Mouse (Mus musculus) small intestine, adult 2 months (tissue): Measurements from ENCODE around the gene Gm49333. TPM values are rescaled to one million over a fixed set of nuclear protein-coding genes. Genes with fewer than 3 reads are reported as not detected.
A peak's percentile ranks its signal among the peaks of the same experiment; 100 is the strongest.

Experiments
- H3K27ac ChIP-seq: fragments of 200-500 bp; 2 replicates; pipeline ENCODE4 v1.5.1; 2012; ENCODE audit warnings: low read depth, low read length, control low read depth, inconsistent platforms; ENCODE audit not compliant: insufficient read depth
- H3K27me3 ChIP-seq: fragments of 200-500 bp; 2 replicates; pipeline ENCODE4 v1.6.1; 2012; ENCODE audit warnings: mild to moderate bottlenecking, moderate library complexity, low read length, inconsistent platforms; ENCODE audit not compliant: control insufficient read depth, insufficient read depth
- H3K36me3 ChIP-seq: fragments of 200-500 bp; 2 replicates; pipeline ENCODE4 v1.6.1; 2012; ENCODE audit warnings: mild to moderate bottlenecking, low read length, control low read depth, inconsistent platforms; ENCODE audit not compliant: control insufficient read depth, insufficient read depth
- H3K4me1 ChIP-seq: fragments of 200-500 bp; 2 replicates; pipeline ENCODE4 v1.6.1; 2012; ENCODE audit warnings: low read length, inconsistent platforms, mixed read lengths; ENCODE audit not compliant: control insufficient read depth, insufficient read depth, insufficient read length
- H3K4me3 ChIP-seq: fragments of 200-500 bp; 2 replicates; pipeline ENCODE4 v1.5.1; 2012; ENCODE audit warnings: low read depth, mild to moderate bottlenecking, control low read depth, inconsistent platforms, low read length, moderate library complexity
- CTCF ChIP-seq: fragments of 200-500 bp; IDR thresholded peaks from 2 replicates; pipeline ENCODE4 v1.5.1; 2012; ENCODE audit warnings: low read depth, mild to moderate bottlenecking, control low read depth, inconsistent platforms, low read length, moderate library complexity, mixed read lengths; ENCODE audit not compliant: insufficient replicate concordance, insufficient read length; ENCODE audit errors: extremely low read depth
- POLR2A ChIP-seq: fragments of 200-500 bp; IDR thresholded peaks from 2 replicates; pipeline ENCODE4 v1.6.1; 2012; ENCODE audit warnings: low read depth, mild to moderate bottlenecking, control low read depth, inconsistent platforms, low read length, moderate library complexity
- WGBS: fragments of 180-500 bp; shearing (Covaris S2); methylation state at CpG from one replicate; pipeline ENCODE4 v1.1.7; 2018; 5-methylcytosine and 5-hydroxymethylcytosine counted together
- polyA plus RNA-seq: library from polyadenylated mRNA; depleted of rRNA; stranded (reverse); fragments of >200 nt; gene quantifications from 2 replicates; pipeline ENCODE4 v1.2.3, GENCODE M21; 2012; rRNA removed

Gene Gm49333
- 0.08 TPM in 1 of 2 replicates, not detected in the other for polyA plus RNA-seq

- no peaks in the 10 kb centered on the region for H3K27me3 ChIP-seq
- peaks cover 2% of the 10 kb centered on the region; the same call in 1 of the 2 replicates for H3K4me1 ChIP-seq
- 1% methylated on average over 41 of the region's 41 CpGs for WGBS
- H3K36me3 ChIP-seq: peaks cover under 1% of the 10 kb centered on the region
- TF ChIP-seq POLR2A: peak; percentile 26; the same call in 1 of the 2 replicates
- TF ChIP-seq CTCF: no peak
- peak within 1 kb of the TSS; percentile 97 for H3K4me3 ChIP-seq
- peak within 1 kb of the TSS; percentile 19; the same call in 1 of the 2 replicates for H3K27ac ChIP-seq
Observed at GRCm38 (mm10) chr16:20611357-20612227, at the start of gene Gm49333, which contains the start of the genes Eef1akmt4 and Alg3. Gm49333 (plus strand) TSS chr16:20611610. Eef1akmt4 (plus strand) TSS chr16:20611593. Alg3 (minus strand) TSS chr16:20611735.

DNA sequence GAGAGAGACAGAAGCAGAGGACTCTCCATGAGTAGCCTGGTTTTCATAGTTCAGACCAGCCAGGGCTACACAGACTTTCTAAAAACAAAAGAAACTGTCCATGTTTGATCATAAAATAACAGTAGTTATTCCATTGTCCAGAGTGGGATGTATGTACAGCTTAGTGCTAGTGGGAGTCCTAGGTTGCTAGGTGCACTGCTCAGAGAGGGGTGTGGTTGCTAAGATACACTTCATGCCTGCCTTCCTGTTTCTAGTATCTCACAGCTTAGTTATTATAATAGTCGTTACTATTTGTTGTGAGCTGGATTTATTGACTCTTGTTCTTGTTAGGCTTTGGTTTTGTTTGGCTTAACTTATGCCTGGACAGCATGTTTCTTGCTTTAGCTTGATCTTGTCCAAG is 46.3 kb upstream of the Gm49333 start:
- H3K4me1 ChIP-seq: no peaks in the 10 kb centered on the region
- no peak overlapping the region for H3K4me3 ChIP-seq
- no peak for TF ChIP-seq POLR2A
- no peak for TF ChIP-seq CTCF
- WGBS: 3% methylated on average over 1 of the region's 1 CpGs
- no peaks in the 10 kb centered on the region for H3K27me3 ChIP-seq
- H3K27ac ChIP-seq: no peak overlapping the region
- H3K36me3 ChIP-seq: peaks cover 21% of the 10 kb centered on the region

DNA sequence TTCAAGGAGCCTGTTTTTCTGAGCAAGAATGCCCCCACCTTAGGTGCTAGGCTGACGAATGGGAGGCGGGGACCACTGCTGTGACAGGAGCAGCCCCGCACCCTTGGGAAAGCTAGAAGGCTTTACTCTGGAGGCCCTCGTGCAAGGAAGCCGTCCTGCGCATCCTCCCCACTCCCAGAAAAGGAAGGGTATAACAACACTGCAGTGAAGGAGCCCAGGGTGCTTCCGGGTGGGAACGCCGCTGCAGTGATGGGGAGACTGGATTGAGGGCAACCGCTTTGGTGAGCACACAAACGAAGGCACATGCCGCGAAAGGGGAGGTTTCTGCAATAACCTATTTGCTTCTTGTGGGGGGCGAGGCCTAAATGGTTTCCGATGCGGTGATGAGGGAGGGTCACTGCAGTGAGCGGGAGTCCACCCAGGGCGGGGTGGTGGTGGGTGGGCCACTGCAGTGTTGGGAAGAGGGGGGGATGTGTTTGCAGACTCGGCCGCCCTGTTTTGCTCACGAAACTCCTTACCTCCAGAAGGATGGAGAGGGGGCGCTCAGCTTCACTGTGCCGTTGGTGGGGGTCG is 22.0 kb upstream of the Gm49333 start, which contains the start of gene Vwa5b2:
Vwa5b2 (plus strand) TSS at position 106 of the 573 bp plus-strand sequence.
- Histone ChIP-seq H3K27me3 (peaks cover 40% of the 10 kb centered on the region), H3K27ac (no peak within 1 kb of the TSS), H3K36me3 (no peaks in the 10 kb centered on the region), H3K4me1 (peaks cover 10% of the 10 kb centered on the region), H3K4me3 (peak within 1 kb of the TSS; percentile 42)
- WGBS: 5% methylated on average over 24 of the region's 24 CpGs
- TF ChIP-seq CTCF: no peak
- no peak for TF ChIP-seq POLR2A

- peaks cover 40% of the 10 kb centered on the region for H3K27me3 ChIP-seq
- WGBS: under 1% methylated on average over 39 of the region's 39 CpGs
- no peak overlapping the region for H3K27ac ChIP-seq
- TF ChIP-seq POLR2A (no peak), CTCF (no peak)
- H3K36me3 ChIP-seq: no peaks in the 10 kb centered on the region
- peak overlapping the region; percentile 42 for H3K4me3 ChIP-seq
- peaks cover 11% of the 10 kb centered on the region for H3K4me1 ChIP-seq
Observed at GRCm38 (mm10) chr16:20589939-20590679, 21.3 kb upstream of the Gm49333 start.

DNA sequence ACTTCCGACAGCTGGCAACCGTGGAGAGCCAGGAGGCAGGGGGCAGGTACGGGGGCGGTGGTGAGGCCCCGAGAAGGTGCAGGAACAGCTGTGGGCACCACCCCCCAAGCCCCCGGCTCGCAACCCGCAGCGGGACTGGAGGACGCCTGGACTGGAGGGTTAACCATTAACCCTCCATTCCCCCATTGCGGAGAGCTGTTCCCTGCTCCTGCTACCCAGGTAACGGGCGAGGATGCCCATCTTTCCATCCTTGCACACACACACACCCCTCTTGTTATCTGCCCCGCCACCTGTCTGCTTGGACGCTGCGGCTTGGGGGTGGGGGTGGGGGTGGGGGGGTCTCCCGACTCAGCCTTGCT is 20.8 kb upstream of the Gm49333 start:
- TF ChIP-seq POLR2A: no peak
- no peak for TF ChIP-seq CTCF
- WGBS: 2% methylated on average over 17 of the region's 17 CpGs
- Histone ChIP-seq H3K27me3 (peaks cover 40% of the 10 kb centered on the region), H3K4me1 (peaks cover 12% of the 10 kb centered on the region), H3K36me3 (no peaks in the 10 kb centered on the region), H3K27ac (no peak overlapping the region), H3K4me3 (peak overlapping the region; percentile 42; the same call in 1 of the 2 replicates)

- peaks cover 40% of the 10 kb centered on the region for H3K27me3 ChIP-seq
- TF ChIP-seq CTCF (no peak), POLR2A (no peak)
- 10% methylated on average over 48 of the region's 48 CpGs for whole genome bisulfite sequencing
Observed at GRCm38 (mm10) chr16:20591076-20591705, 20.2 kb upstream of the Gm49333 start.

More at GRCm38 (mm10) chr16:20591076-20591705, 20.2 kb upstream of the Gm49333 start:
- Histone ChIP-seq H3K36me3 (no peaks in the 10 kb centered on the region), H3K4me1 (peaks cover 12% of the 10 kb centered on the region), H3K27ac (no peak overlapping the region), H3K4me3 (no peak overlapping the region)
